Mouse (Mus musculus) thymus, adult 2 months (tissue): Measurements from ENCODE around the gene Adat3.

Experiments used
- CTCF ChIP-seq: fragments of 200-500 bp; IDR thresholded peaks from 2 replicates; pipeline ENCODE4 v1.5.1; 2012; ENCODE audit warnings: mild to moderate bottlenecking, control low read depth, low read length, moderate library complexity, borderline replicate concordance; ENCODE audit not compliant: control insufficient read depth, poor library complexity, insufficient read depth; ENCODE audit errors: extremely low read depth
- POLR2A ChIP-seq: fragments of 200-500 bp; IDR thresholded peaks from 2 replicates; pipeline ENCODE4 v1.6.1; 2012; ENCODE audit warnings: mild to moderate bottlenecking, low read length, control low read depth, moderate library complexity; ENCODE audit not compliant: control insufficient read depth, poor library complexity, insufficient read depth; ENCODE audit errors: extremely low read depth

DNA sequence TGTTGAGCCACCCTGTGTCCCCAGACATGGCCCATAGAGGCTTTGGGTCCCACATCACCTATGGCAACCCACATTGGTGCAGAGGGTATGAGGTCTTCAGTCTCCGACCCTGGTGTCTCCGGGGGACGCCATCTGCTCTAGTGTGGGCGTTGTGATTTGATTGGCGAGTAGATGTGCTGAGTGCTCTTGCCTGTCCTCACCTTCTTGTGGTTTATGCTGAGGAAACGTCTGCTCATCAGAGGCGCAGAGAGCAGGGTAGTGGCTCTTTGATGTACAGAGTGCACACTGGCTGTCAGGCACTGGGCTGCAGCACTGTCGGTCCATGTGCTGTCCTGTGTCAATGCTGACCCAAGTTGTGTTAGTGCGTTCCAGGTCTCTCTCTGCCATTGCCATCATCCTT is 26.2 kb downstream of the Adat3 start:
- TF ChIP-seq CTCF (no peak), POLR2A (no peak)
